16 mouse cellular contexts compared by ENCODE assay signal in genomic region chr12:77595821-77596220, GRCm38 (mm10).
A peak's percentile ranks its signal among the peaks of the same experiment; 100 is the strongest.
DNase-seq lines count a peak whose midpoint lies in the region; ATAC-seq and TF ChIP-seq lines count a peak whose summit lies in the region.
"Had no signal": no experiment of that assay in that cellular context is flagged by ENCODE, and none has a peak within 500 bp of the region (broad histone marks: within the 10 kb centered on the region; RNA-seq: fewer than 3 reads in every experiment).

No protein-coding gene starts in this region.

- H3K27me3 ChIP-seq in midbrain, postnatal 0 days (ENCODE audit: insufficient read depth, low read length), result no peaks in the 10 kb centered on the region
- no peaks in the 10 kb centered on the region for H3K27me3 ChIP-seq in midbrain, embryonic 11.5 days (ENCODE audit: control insufficient read depth, insufficient read depth, low read length)
- H3K27me3 ChIP-seq: forebrain, embryonic 13.5 days had no signal

- H3K36me3 ChIP-seq in midbrain, postnatal 0 days (ENCODE audit: insufficient read depth, low read length), result no peaks in the 10 kb centered on the region
- H3K36me3 ChIP-seq in midbrain, embryonic 11.5 days (ENCODE audit: control insufficient read depth, insufficient read depth, low read length), result no peaks in the 10 kb centered on the region
- H3K36me3 ChIP-seq: embryonic facial prominence, embryonic 10.5 days had no signal

- 0 out of 2 replicates have a peak, but pooled peaks cover 5% of the 10 kb centered on the region for H3K4me1 ChIP-seq in midbrain, postnatal 0 days (ENCODE audit: insufficient read depth, low read length)
- no peaks in the 10 kb centered on the region for H3K4me1 ChIP-seq in midbrain, embryonic 11.5 days (ENCODE audit: control insufficient read depth, insufficient read depth, low read length)

- TF ChIP-seq CTCF in midbrain, postnatal 0 days (IDR thresholded peaks at IDR 0.05), result no peak

- H3K27ac ChIP-seq in midbrain, postnatal 0 days (ENCODE audit: low read depth, low read length), result no peak overlapping the region
- H3K27ac ChIP-seq in midbrain, embryonic 11.5 days (ENCODE audit: low read depth, low read length), result no peak overlapping the region
- H3K27ac ChIP-seq: embryonic facial prominence, embryonic 10.5 days; forebrain, embryonic 13.5 days; hindbrain, embryonic 14.5 days had no signal

- H3K9me3 ChIP-seq in midbrain, postnatal 0 days (ENCODE audit: low read length), result no peaks in the 10 kb centered on the region
- H3K9me3 ChIP-seq in midbrain, embryonic 11.5 days (ENCODE audit: control insufficient read depth, low read length), result no peaks in the 10 kb centered on the region
- H3K9me3 ChIP-seq: embryonic facial prominence, embryonic 10.5 days; forebrain, embryonic 13.5 days had no signal

- DNase-seq in heart, postnatal 4 days, result peak; percentile 2
- DNase-seq in heart, adult 18-20 months, result no peak
- DNase-seq in midbrain, postnatal 0 days (ENCODE audit: low spot score), result peak; percentile 40
- DNase-seq in midbrain, embryonic 11.5 days (ENCODE audit: low spot score, missing footprints), result no peak
- peak; percentile 61 for DNase-seq in cerebellum, adult 9-11 months
- peak; percentile 55 to 57 for DNase-seq in cerebellum, postnatal 36 days
- DNase-seq in adrenal gland, adult 8-10 months, result no peak
- DNase-seq in adipocyte (ENCODE audit: low spot score), result no peak
- DNase-seq: adrenal gland, postnatal 10 days; forebrain, postnatal 0 days; gastrocnemius, postnatal 14 days; heart, postnatal 10 days; kidney, adult 11 months had no signal

- ATAC-seq in midbrain, postnatal 0 days (ENCODE audit: low FRiP score), result no peak
- ATAC-seq in midbrain, embryonic 11.5 days (ENCODE audit: low FRiP score), result no peak
- ATAC-seq: forebrain, embryonic 13.5 days; forebrain, postnatal 0 days had no signal

- H3K9ac ChIP-seq in midbrain, postnatal 0 days (replicated peaks; ENCODE audit: low read length, poor library complexity, severe bottlenecking), result no peak overlapping the region
- no peak overlapping the region for H3K9ac ChIP-seq in midbrain, embryonic 11.5 days (ENCODE audit: low read length)
- H3K9ac ChIP-seq: forebrain, embryonic 13.5 days; forebrain, postnatal 0 days; hindbrain, embryonic 14.5 days had no signal

- no peak overlapping the region for H3K4me3 ChIP-seq in midbrain, postnatal 0 days (ENCODE audit: low read depth, low read length)
- H3K4me3 ChIP-seq in midbrain, embryonic 11.5 days (ENCODE audit: low read depth, low read length), result no peak overlapping the region
- H3K4me3 ChIP-seq: embryonic facial prominence, embryonic 10.5 days; forebrain, embryonic 13.5 days had no signal

- 89% methylated on average over 5 of the region's 5 CpGs for WGBS in midbrain, postnatal 0 days
- 87% methylated on average over 5 of the region's 5 CpGs for WGBS in midbrain, embryonic 11.5 days

- no peak overlapping the region for H3K4me2 ChIP-seq in midbrain, postnatal 0 days (ENCODE audit: low read depth, low read length, poor library complexity, severe bottlenecking)
- no peak overlapping the region for H3K4me2 ChIP-seq in midbrain, embryonic 11.5 days
- H3K4me2 ChIP-seq: forebrain, embryonic 13.5 days; hindbrain, embryonic 14.5 days had no signal

Comparison
In these comparisons a context has a peak if more than half of its experiments do, and no peak if none do; other contexts are left out.
1. DNase-seq: peak in heart, postnatal 4 days (single experiment), midbrain, postnatal 0 days (single experiment), cerebellum, adult 9-11 months (single experiment) and cerebellum, postnatal 36 days (2 of 2); none in heart, adult 18-20 months (0 of 2), midbrain, embryonic 11.5 days (single experiment), adrenal gland, adult 8-10 months (single experiment) and adipocyte (single experiment).